Mouse (Mus musculus) cerebellum, adult 2 months (tissue): ENCODE measurements around the gene Ddx54. TPM values are rescaled to one million over a fixed set of nuclear protein-coding genes. Genes with fewer than 3 reads are reported as not detected.

Experiments used
- DNase-seq, 2 experiments: peaks; one replicate each; pipeline ENCODE4 v3.0.0; 2021
- H3K27ac ChIP-seq: fragments of 200-500 bp; 2 replicates; pipeline ENCODE4 v1.5.1; 2012; ENCODE audit warnings: low read length, control low read depth, inconsistent platforms; ENCODE audit not compliant: insufficient read depth
- H3K27me3 ChIP-seq: fragments of 200-500 bp; 2 replicates; pipeline ENCODE4 v1.6.1; 2012; ENCODE audit warnings: inconsistent platforms, mild to moderate bottlenecking, low read length, moderate library complexity; ENCODE audit not compliant: control insufficient read depth, insufficient read depth
- H3K4me1 ChIP-seq: fragments of 200-500 bp; 2 replicates; pipeline ENCODE4 v1.6.1; 2011; ENCODE audit warnings: low read length; ENCODE audit not compliant: control insufficient read depth, insufficient read depth
- H3K4me3 ChIP-seq: fragments of 200-500 bp; replicated peaks from 2 replicates; pipeline ENCODE3; 2011; ENCODE audit warnings: mild to moderate bottlenecking, low read depth, low read length, control low read depth; ENCODE audit not compliant: insufficient read depth
- CTCF ChIP-seq: fragments of 200-500 bp; IDR thresholded peaks from 2 replicates; pipeline ENCODE4 v1.5.1; 2011; ENCODE audit warnings: low read depth, mild to moderate bottlenecking, control low read depth, low read length, moderate library complexity, borderline replicate concordance; ENCODE audit not compliant: insufficient read depth
- POLR2A ChIP-seq: fragments of 200-500 bp; IDR thresholded peaks from 2 replicates; pipeline ENCODE4 v1.6.1; 2011; ENCODE audit warnings: low read length, control low read depth, borderline replicate concordance; ENCODE audit not compliant: insufficient read depth
- WGBS: fragments of 180-500 bp; shearing (Covaris S2); methylation state at CpG from one replicate; pipeline ENCODE4 v1.1.7; 2018; 5-methylcytosine and 5-hydroxymethylcytosine counted together
- polyA plus RNA-seq: library from polyadenylated mRNA; depleted of rRNA; stranded (reverse); fragments of >200 nt; gene quantifications from 2 replicates; pipeline ENCODE4 v1.2.3, GENCODE M21; 2012

The Ddx54 gene
- polyA plus RNA-seq, 1 experiment, result 25.4 TPM

- no peaks in the 10 kb centered on the region for H3K27me3 ChIP-seq
- peaks cover 12% of the 10 kb centered on the region for H3K4me1 ChIP-seq
- DNase-seq, result no peak
- H3K4me3 ChIP-seq, result no peak overlapping the region
- TF ChIP-seq CTCF (no peak), POLR2A (no peak)
- H3K27ac ChIP-seq, result no peak overlapping the region
- WGBS, result 62% methylated on average over 15 of the region's 15 CpGs
Observed at GRCm38 (mm10) chr5:120627515-120628300, 15.2 kb downstream of the Ddx54 start.

- no peak for TF ChIP-seq CTCF
- no peak for TF ChIP-seq POLR2A
- no peak for DNase-seq
- Histone ChIP-seq H3K27me3 (no peaks in the 10 kb centered on the region), H3K4me3 (no peak overlapping the region), H3K4me1 (peaks cover 12% of the 10 kb centered on the region), H3K27ac (no peak overlapping the region)
- 52% methylated on average over 7 of the region's 7 CpGs for WGBS
Observed at GRCm38 (mm10) chr5:120628624-120629023, 16.1 kb downstream of the Ddx54 start.

GRCm38 (mm10) chr5:120631128-120631527 is 18.6 kb downstream of the Ddx54 start:
- H3K27ac ChIP-seq, result no peak overlapping the region
- TF ChIP-seq POLR2A, result no peak
- TF ChIP-seq CTCF, result no peak
- H3K4me3 ChIP-seq, result no peak overlapping the region
- 29% methylated on average over 29 of the region's 29 CpGs for WGBS
- peaks cover 6% of the 10 kb centered on the region for H3K4me1 ChIP-seq
- H3K27me3 ChIP-seq, result no peaks in the 10 kb centered on the region
- DNase-seq, result no peak

- no peak for DNase-seq
- H3K27ac ChIP-seq, result no peak overlapping the region
- H3K4me3 ChIP-seq, result no peak overlapping the region
- no peak for TF ChIP-seq POLR2A
- TF ChIP-seq CTCF, result no peak
- no peaks in the 10 kb centered on the region for H3K27me3 ChIP-seq
- 93% methylated on average over 5 of the region's 5 CpGs for WGBS
- peaks cover 6% of the 10 kb centered on the region for H3K4me1 ChIP-seq
Observed at GRCm38 (mm10) chr5:120631892-120632291, 19.4 kb downstream of the Ddx54 start.

- 50% methylated on average over 9 of the region's 9 CpGs for WGBS
- H3K27me3 ChIP-seq, result no peaks in the 10 kb centered on the region
- TF ChIP-seq CTCF, result no peak
- TF ChIP-seq POLR2A, result no peak
- H3K27ac ChIP-seq, result no peak within 1 kb of the TSS
- no peak for DNase-seq
- no peak within 1 kb of the TSS for H3K4me3 ChIP-seq
- H3K4me1 ChIP-seq, result no peaks in the 10 kb centered on the region
Observed at GRCm38 (mm10) chr5:120634131-120634530, 21.6 kb downstream of the Ddx54 start, which contains the start of gene Cfap73. Cfap73 (minus strand) TSS chr5:120634235.

- Histone ChIP-seq H3K27ac (no peak overlapping the region), H3K27me3 (no peaks in the 10 kb centered on the region), H3K4me1 (no peaks in the 10 kb centered on the region), H3K4me3 (no peak overlapping the region)
- no peak for TF ChIP-seq POLR2A
- TF ChIP-seq CTCF, result no peak
- no peak for DNase-seq
- WGBS, result 54% methylated on average over 5 of the region's 5 CpGs
Observed at GRCm38 (mm10) chr5:120634860-120635259, 22.3 kb downstream of the Ddx54 start.

- Histone ChIP-seq H3K4me3 (no peak overlapping the region), H3K27me3 (no peaks in the 10 kb centered on the region), H3K27ac (no peak overlapping the region), H3K4me1 (no peaks in the 10 kb centered on the region)
- 93% methylated on average over 5 of the region's 5 CpGs for WGBS
- no peak for DNase-seq
- TF ChIP-seq POLR2A (no peak), CTCF (no peak)
Observed at GRCm38 (mm10) chr5:120635633-120636032, 23.1 kb downstream of the Ddx54 start.

GRCm38 (mm10) chr5:120640094-120640493 is 27.6 kb downstream of the Ddx54 start:
- H3K4me1 ChIP-seq, result peaks cover 13% of the 10 kb centered on the region; the same call in 1 of the 2 replicates
- no peak for DNase-seq
- WGBS, result 92% methylated on average over 7 of the region's 7 CpGs
- no peaks in the 10 kb centered on the region for H3K27me3 ChIP-seq
- H3K27ac ChIP-seq, result no peak overlapping the region
- TF ChIP-seq CTCF (no peak), POLR2A (no peak)
- no peak overlapping the region for H3K4me3 ChIP-seq
